Mouse (Mus musculus): ENCODE results near the gene Zbtb21.

DNA sequence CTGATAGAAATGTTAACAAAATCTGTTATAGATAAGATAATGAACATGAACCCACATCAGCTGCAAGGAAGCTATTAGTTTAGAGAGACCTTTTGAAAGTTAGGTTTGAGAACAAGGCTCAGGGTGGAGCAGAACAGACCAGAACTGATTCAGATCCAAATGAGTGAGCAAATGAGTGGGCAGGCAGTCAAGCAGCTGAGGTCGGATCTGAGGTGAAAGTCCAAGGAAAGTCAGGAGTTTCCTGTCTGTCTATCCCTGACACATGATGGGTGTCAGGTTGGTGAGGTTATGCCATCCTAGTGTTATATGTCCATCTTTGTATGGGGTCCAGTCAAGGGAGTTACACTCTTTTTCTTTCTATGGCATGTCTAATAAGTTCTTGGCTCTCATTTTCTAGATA lies 32.9 kb downstream of the Zbtb21 start:
- TF ChIP-seq CTCF (IDR thresholded peaks at IDR 0.05) (no peak), EP300 (IDR thresholded peaks at IDR 0.05) (no peak)
